Mouse (Mus musculus) testis, adult 2 months (tissue): ENCODE data around the gene Polr1b. TPM values are rescaled to one million over a fixed set of nuclear protein-coding genes. Genes with fewer than 3 reads are reported as not detected.

ENCODE experiments used
- H3K27ac ChIP-seq: fragments of 200-500 bp; 2 replicates; pipeline ENCODE4 v1.5.1; 2012; ENCODE audit warnings: low read depth, low read length; ENCODE audit not compliant: control insufficient read depth, insufficient read depth
- H3K27me3 ChIP-seq: fragments of 200-500 bp; 2 replicates; pipeline ENCODE4 v1.6.1; 2012; ENCODE audit warnings: mild to moderate bottlenecking, low read length, moderate library complexity; ENCODE audit not compliant: control insufficient read depth, insufficient read depth
- H3K36me3 ChIP-seq: fragments of 200-500 bp; 2 replicates; pipeline ENCODE4 v1.6.1; 2012; ENCODE audit warnings: mild to moderate bottlenecking, low read length; ENCODE audit not compliant: control insufficient read depth, insufficient read depth
- H3K4me1 ChIP-seq: fragments of 200-500 bp; 2 replicates; pipeline ENCODE4 v1.6.1; 2012; ENCODE audit warnings: low read length; ENCODE audit not compliant: control insufficient read depth, insufficient read depth
- H3K4me3 ChIP-seq: fragments of 200-500 bp; 2 replicates; pipeline ENCODE4 v1.5.1; 2012; ENCODE audit warnings: low read depth, mild to moderate bottlenecking, low read length, moderate library complexity, mixed read lengths; ENCODE audit not compliant: control insufficient read depth
- CTCF ChIP-seq: fragments of 200-500 bp; IDR thresholded peaks from 2 replicates; pipeline ENCODE4 v1.5.1; 2012; ENCODE audit warnings: low read depth, mild to moderate bottlenecking, inconsistent platforms, low read length, moderate library complexity; ENCODE audit not compliant: control insufficient read depth, insufficient read depth, insufficient replicate concordance
- POLR2A ChIP-seq: fragments of 200-500 bp; IDR thresholded peaks from 2 replicates; pipeline ENCODE4 v1.6.1; 2012; ENCODE audit warnings: low read depth, mild to moderate bottlenecking, inconsistent platforms, low read length, moderate library complexity; ENCODE audit not compliant: control insufficient read depth
- polyA plus RNA-seq: library from polyadenylated mRNA; depleted of rRNA; stranded (reverse); fragments of >200 nt; gene quantifications from 2 replicates; pipeline ENCODE4 v1.2.3, GENCODE M21; 2012; rRNA removed

Polr1b gene
- polyA plus RNA-seq, 1 experiment: 4.5 TPM

DNA sequence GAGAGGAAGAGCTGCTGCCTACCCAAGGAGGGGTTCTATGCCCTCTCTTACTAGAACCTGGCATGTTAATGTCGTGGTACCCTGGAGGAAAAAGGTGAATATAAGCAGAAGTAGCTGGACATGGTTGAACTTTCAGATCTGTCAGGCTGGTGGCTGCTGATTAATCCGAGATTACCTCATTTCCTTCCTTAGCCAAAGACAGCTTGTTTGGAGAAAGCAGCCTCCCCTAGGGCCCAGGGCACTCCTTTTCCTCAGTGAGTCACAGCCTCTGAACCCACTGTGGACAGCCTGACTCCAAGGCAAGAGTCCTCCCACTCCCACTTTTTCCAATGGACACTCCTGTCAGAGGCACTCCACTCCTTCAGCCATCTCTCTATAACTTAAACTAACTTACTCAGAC, 74.8 kb downstream of the Polr1b start:
- no peak overlapping the region for H3K4me3 ChIP-seq
- TF ChIP-seq POLR2A (no peak), CTCF (no peak)

More for the DNA sequence above, 74.8 kb downstream of the Polr1b start:
- no peaks in the 10 kb centered on the region for H3K27me3 ChIP-seq
- no peaks in the 10 kb centered on the region for H3K36me3 ChIP-seq
- H3K27ac ChIP-seq: no peak overlapping the region
- H3K4me1 ChIP-seq: peaks cover 5% of the 10 kb centered on the region

Other genes with a start within 250 kb of the Polr1b start
- 0.20 and 0.37 TPM in 2 replicates for gene Fbln7, start 238.0 kb upstream of the Polr1b start, polyA plus RNA-seq
- gene Zc3h8, start 156.9 kb upstream of the Polr1b start, polyA plus RNA-seq: 4.5 and 5.1 TPM in 2 replicates
- gene Zc3h6, start 133.6 kb upstream of the Polr1b start, polyA plus RNA-seq: 2.5 and 3.1 TPM in 2 replicates
- 29.2 and 34.2 TPM in 2 replicates for gene Gm10762, start 133.3 kb upstream of the Polr1b start, polyA plus RNA-seq
- 1.6 and 1.7 TPM in 2 replicates for gene Vinac1, start 52.8 kb upstream of the Polr1b start, polyA plus RNA-seq
- gene Ttl, start 35.1 kb upstream of the Polr1b start, polyA plus RNA-seq: 0.43 and 0.54 TPM in 2 replicates
- 16.7 and 17.2 TPM in 2 replicates for gene Chchd5, start 28.7 kb downstream of the Polr1b start, polyA plus RNA-seq
- 10.8 and 14.9 TPM in 2 replicates for gene Slc20a1, start 97.8 kb downstream of the Polr1b start, polyA plus RNA-seq
- 10.2 and 11.6 TPM in 2 replicates for gene Ckap2l, start 196.2 kb downstream of the Polr1b start, polyA plus RNA-seq
- gene Il1a, start 209.0 kb downstream of the Polr1b start, polyA plus RNA-seq: 0.11 and 0.22 TPM in 2 replicates